Mouse (Mus musculus) natural killer cell, adult 2 months (primary cell): Measurements from ENCODE around the gene Magi3.

Experiments used
- DNase-seq, 2 experiments: peaks; one replicate each; pipeline ENCODE4 v3.0.0; 2022; ENCODE audit warnings: low spot score in 2 of 2

Gene Magi3

DNA sequence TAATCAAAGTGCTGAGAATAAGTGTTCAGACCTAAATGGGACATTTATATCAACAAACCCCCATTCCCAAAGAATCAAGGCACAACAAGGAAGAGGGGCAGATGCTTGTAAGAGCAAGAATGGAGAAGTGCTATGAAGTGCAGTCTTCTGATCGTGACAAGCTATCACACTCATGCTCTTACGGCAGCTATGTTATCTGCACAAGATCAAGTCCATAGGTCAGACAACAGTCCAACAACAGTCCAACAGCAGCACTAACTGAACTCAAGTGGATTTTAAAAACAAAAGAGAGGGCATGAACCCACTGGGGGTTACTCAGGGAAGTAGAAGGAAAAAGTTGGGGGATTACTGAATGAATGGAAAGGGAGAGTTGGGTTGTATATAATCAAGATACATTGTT is 30.4 kb downstream of the Magi3 start:
- DNase-seq = no peak

DNA sequence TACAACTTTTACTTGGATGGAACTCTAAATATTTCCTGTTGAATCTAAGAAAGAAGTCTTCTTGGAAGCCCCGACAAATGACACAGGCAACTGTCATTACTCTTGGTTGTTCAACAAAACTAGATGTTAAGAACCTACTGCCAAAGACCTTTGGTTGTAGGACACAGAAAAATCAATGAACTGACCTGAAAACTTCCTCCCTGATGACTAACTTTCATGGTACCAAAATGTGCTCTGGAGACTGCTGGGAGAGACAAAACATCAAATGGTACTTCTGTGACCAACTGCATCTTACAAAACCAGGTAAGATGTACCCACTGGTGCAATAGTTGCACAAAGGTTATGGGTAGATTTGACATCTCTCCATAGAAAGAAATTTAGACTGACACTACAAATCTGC is 30.9 kb downstream of the Magi3 start:
- no peak for DNase-seq

GRCm38 (mm10) chr3:104184270-104184669 is 35.9 kb downstream of the Magi3 start:
- no peak for DNase-seq

DNA sequence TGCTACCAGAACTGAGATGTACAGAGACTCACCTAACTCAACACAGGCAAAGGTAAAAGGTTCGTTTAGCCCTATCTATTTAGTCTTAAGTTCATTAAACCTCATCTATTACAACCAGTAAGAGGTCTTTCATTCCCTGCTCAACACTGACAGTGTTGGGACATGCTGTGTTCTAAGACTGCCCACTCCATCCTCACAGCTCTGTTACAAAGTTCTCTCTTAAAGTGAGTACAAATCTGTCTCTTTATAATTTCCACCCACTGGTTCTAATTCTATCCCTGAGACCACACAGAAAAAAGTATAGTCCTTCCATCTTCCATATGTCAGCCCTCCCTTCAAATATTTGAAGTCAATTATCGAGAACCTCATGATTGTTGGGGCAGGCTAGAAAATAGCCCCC is 36.5 kb downstream of the Magi3 start:
- DNase-seq = no peak

GRCm38 (mm10) chr3:104182711-104183110 is 37.5 kb downstream of the Magi3 start:
- DNase-seq = no peak

DNA sequence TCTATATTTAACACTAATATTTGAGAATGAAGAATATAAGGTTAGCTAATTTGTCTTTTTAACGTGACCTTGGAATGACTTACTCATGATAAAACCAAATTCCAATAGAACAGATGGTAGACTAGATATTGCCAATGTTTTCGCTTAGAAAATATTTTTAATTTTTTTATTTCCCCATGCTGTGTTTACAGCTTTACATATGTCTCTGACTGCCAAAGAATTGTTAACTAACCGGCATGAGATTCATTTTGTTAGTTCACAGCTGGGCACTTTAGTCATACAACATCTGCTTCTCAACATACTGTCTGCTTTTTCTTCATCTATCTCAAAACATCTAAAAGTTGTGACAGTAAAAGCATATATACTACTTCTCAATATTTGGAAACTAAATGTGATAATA is 58.8 kb downstream of the Magi3 start:
- DNase-seq = no peak

- peak in 1 of 2 experiments; percentile 4 for DNase-seq
These were observed 59.6 kb downstream of the Magi3 start for GRCm38 (mm10) chr3:104160603-104161002.

DNA sequence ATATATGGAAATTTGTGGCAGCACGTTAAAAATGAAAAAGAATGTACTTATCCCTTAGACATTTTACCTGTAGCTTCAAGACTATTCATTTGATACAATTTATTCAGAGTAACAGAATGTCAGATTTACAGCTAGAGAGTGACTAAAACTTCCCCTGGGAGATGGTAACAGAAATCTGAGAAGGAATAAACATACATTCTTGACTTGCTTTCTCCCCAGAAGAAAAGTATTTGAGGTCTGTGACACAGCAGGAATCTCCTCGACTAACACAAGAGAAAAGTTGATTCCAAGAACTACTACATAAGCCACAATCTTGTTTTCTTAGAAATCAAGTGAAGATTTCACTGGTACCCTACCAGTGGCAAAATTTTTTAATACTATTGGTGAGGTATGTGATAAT is 70.0 kb downstream of the Magi3 start:
- DNase-seq = no peak

DNA sequence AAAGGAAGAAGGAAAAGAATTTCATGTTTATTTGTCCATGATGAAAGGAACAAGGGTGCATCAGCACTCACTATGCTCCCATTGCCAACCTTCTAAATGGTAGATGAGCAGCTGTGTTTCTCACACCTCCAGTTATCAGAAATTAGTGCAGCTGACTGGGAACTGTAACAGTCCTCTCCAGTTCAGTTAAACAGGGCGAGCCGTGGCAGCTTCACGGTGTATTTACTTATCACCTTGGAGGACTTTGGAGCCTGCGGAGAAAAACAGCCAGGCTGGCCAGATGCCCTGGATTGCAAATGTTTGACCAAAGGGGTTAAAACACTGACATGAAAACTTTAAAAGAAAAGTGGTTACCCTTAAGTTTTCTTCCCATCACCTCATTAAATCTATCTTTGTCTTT is 77.8 kb downstream of the Magi3 start:
- DNase-seq = no peak

DNA sequence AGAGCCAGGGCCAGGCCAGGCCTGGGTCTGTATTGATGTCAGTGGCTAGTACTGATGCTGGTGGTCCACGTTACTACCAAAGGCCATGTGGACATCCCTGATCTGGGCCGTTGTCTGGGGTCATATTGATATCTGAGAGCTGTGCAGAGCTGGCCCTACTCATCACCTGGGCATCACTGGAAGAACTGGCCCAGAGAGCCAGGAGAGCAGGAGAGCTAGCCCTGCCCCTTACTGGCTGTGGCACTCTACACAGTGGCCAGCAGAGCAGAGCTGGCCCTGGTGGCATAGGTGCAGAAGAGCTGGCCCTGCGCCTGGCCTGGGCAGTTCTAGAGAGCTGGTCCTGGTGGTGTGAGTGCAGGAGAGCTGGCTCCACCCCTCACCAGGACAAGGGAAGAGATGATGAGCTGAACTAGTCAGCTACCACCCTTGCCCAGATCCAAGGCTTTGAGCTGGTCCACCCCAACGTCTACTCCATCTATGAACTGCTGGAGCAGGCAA is 81.2 kb downstream of the Magi3 start:
- DNase-seq = no peak

GRCm38 (mm10) chr3:104125628-104126027 is 94.5 kb downstream of the Magi3 start:
- DNase-seq = no peak

- no peak for DNase-seq
These were observed 96.3 kb downstream of the Magi3 start for GRCm38 (mm10) chr3:104123846-104124245.

GRCm38 (mm10) chr3:104109478-104109877 is 110.7 kb downstream of the Magi3 start:
- no peak for DNase-seq

- peak; percentile 18 to 50 for DNase-seq
These were observed 115.2 kb downstream of the Magi3 start for GRCm38 (mm10) chr3:104104942-104105341.

- DNase-seq = no peak
These were observed 118.5 kb downstream of the Magi3 start for GRCm38 (mm10) chr3:104101721-104102120.

GRCm38 (mm10) chr3:104101249-104101648 is 118.9 kb downstream of the Magi3 start:
- DNase-seq = no peak

DNA sequence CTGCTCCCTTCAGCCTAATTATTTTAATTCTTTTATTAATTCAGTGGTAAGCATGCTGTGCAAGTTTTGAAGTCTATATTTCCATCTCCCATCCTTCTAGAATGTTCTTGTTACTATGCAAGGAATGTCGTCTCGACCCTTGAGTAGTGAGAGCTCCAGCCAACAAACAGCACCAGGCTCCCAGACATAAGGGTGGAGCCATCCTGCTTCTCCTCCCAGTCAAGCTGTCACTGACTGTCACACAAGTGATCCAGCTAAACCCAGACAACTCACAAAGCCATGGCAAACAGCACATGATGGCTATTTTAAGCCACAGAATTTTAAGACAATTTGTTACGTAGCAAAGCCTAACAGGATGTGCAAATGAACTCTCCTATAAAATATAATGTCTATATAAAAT is 124.2 kb downstream of the Magi3 start:
- no peak for DNase-seq

DNA sequence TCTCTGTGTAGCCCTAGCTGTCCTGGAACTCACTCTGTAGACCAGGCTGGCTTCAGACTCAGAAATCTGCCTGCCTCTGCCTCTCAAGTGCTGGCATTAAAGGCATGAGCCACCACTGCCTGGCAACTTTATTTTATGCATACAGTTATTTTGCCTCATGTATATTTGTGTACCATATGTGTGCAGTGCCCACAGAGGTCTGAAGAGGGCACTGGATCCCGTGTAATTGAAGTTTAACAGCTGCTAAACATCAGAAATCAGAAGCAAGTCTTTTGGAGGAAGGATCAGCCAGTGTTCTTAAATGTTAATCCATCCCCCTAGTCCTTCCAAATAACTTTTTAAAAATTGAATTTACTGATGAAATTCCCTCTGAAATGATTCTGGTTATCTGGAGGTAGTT is 125.5 kb downstream of the Magi3 start:
- DNase-seq = no peak

GRCm38 (mm10) chr3:104092759-104093158 is 127.4 kb downstream of the Magi3 start:
- DNase-seq = no peak

DNA sequence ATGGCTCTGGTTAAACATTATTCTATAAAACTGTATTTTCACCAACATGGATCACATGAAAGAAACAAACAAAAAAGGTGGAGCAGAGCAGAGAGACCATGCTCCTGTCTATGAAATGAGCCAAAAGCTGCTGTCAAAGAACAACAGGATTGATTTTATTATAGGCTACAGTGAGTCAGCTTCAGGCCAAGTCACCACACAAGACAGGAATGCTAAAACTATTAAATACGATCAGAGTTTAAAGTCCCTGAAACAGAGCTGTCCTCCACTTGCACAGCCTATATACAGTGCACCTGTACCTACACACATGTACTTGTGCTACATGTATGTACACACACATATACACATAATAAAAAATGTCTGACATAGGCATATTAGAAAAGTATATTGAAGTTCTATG is 138.1 kb downstream of the Magi3 start:
- DNase-seq = no peak

DNA sequence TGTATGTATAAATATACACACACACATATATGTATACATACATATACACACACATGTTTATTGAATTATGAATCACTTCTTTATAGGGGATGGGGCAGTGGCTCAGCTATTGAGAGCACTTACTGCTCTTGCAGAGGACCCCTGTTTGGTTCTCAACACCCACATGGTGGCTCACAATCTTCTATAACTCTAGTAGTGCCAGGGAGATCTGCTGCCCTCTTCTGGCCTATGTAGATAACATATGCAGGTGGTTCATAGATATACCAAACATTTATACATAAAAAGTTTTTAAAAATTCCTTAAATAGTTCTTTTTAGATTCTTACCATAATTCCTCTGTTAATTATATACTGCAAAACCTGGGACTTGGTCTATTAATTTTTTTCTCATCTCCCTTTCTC is 141.4 kb downstream of the Magi3 start:
- no peak for DNase-seq

GRCm38 (mm10) chr3:104069395-104069794 is 150.8 kb downstream of the Magi3 start:
- DNase-seq = no peak

DNA sequence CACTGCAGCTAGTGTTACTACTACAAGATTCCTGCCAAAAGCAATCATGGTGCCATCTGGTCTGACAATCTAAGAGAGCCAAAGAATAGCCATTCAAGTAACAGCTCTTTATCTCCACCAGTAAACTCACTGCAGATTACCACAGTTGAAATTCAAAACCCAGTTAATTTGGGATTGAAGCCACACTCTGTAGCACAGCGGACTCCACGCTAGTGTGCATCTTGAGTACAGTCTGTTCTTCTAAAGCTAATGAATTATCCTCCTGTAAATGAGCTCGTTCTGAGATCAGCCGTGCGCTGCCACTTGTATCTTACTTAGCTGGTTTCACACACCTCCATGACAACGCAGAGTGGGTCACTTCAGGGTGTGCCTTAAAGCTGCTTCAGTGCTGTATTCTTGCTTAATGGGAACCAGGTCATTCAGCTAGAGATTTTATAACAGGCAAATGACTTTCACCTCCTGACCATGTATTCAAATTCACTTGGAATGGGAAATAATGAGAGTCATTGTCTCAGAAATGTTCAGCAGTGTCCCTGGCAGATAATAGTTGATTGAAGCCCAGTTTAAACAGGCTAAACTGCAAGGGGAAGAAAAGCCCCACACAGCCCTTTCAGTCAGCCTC is 161.1 kb downstream of the Magi3 start:
- DNase-seq = no peak

- DNase-seq = no peak
These were observed 187.4 kb downstream of the Magi3 start for GRCm38 (mm10) chr3:104032747-104033146.
